Mouse (Mus musculus): ENCODE measurements at regions not wholly inside any gene's neighbourhood (a gene's known extent, or its start where the extent isn't known, plus 50 kb on each side); places are given as distances from the start of the nearest gene placed in this dataset.

GRCm38 (mm10) chr6:52463369-52463768 lies 150.1 kb downstream of the Evx1 start:
- TF ChIP-seq CTCF (IDR thresholded peaks at IDR 0.05; ENCODE audit: low read depth) (no peak), EP300 (IDR thresholded peaks at IDR 0.05; ENCODE audit: low read depth) (no peak)
